Mouse (Mus musculus) limb, embryonic 11.5 days (tissue): Measurements from ENCODE around the gene Gm3448. TPM values are rescaled to one million over a fixed set of nuclear protein-coding genes. Genes with fewer than 3 reads are reported as not detected.
"Not testable (repeated sequence)": the region's sequence is repeated elsewhere in the genome, so short reads cannot be mapped to it uniquely, and the experiment has no call there.

Source experiments
- ATAC-seq: fragments of 200-750 bp; cut with Nextera tagmentation; 2 replicates; pipeline ENCODE4 v1.8.0; 2017; ENCODE audit warnings: low read depth; ENCODE audit not compliant: insufficient number of reproducible peaks, low FRiP score, low TSS enrichment
- DNase-seq: peaks from one replicate; pipeline ENCODE4 v3.0.0-alpha.2; 2015; ENCODE audit warnings: low spot score
- H3K27ac ChIP-seq: fragments of 300-500 bp; sonication (generic); replicated peaks from 2 replicates; pipeline ENCODE4 v1.5.1; 2014; ENCODE audit warnings: low read depth, mild to moderate bottlenecking, low read length
- H3K27me3 ChIP-seq: fragments of 300-500 bp; sonication (generic); 2 replicates; pipeline ENCODE4 v1.6.1; 2014; ENCODE audit warnings: mild to moderate bottlenecking, low read length, mixed read lengths; ENCODE audit not compliant: control insufficient read depth, insufficient read depth
- H3K36me3 ChIP-seq: fragments of 300-500 bp; sonication (generic); 2 replicates; pipeline ENCODE4 v1.6.1; 2014; ENCODE audit warnings: mild to moderate bottlenecking, low read length, moderate library complexity, mixed read lengths; ENCODE audit not compliant: control insufficient read depth, insufficient read depth
- H3K4me1 ChIP-seq: fragments of 300-500 bp; sonication (generic); 2 replicates; pipeline ENCODE4 v1.6.1; 2014; ENCODE audit warnings: low read length, mixed read lengths; ENCODE audit not compliant: control insufficient read depth, insufficient read depth
- H3K4me2 ChIP-seq: fragments of 300-500 bp; sonication (generic); 2 replicates; pipeline ENCODE4 v1.6.1; 2014; ENCODE audit warnings: low read depth, mild to moderate bottlenecking, moderate library complexity; ENCODE audit not compliant: severe bottlenecking
- H3K4me3 ChIP-seq: fragments of 300-500 bp; sonication (generic); 2 replicates; pipeline ENCODE4 v1.5.1; 2014; ENCODE audit warnings: low read depth, low read length
- H3K9ac ChIP-seq: fragments of 300-500 bp; sonication (generic); 2 replicates; pipeline ENCODE4 v1.6.1; 2014; ENCODE audit warnings: mild to moderate bottlenecking, low read length
- H3K9me3 ChIP-seq: fragments of 300-500 bp; sonication (generic); 2 replicates; pipeline ENCODE4 v1.6.1; 2016; ENCODE audit warnings: low read length; ENCODE audit not compliant: control insufficient read depth
- WGBS: fragments of 180-500 bp; shearing (Covaris S2); extraction: QIAGEN DNeasy Blood & Tissue Kit; methylation state at CpG from one replicate; pipeline ENCODE4 v1.1.7; 2014; 5-methylcytosine and 5-hydroxymethylcytosine counted together
- polyA plus RNA-seq: library from polyadenylated mRNA; unstranded; fragments of >200 nt; fragmentation: Nextera tagmentation; extraction: Ambion mirVana; gene quantifications from 2 replicates; pipeline ENCODE4 v1.2.1, GENCODE M21; 2014

Gm3448 gene
- polyA plus RNA-seq, 1 experiment from 2014 or later, result 3.2 TPM

GRCm38 (mm10) chr17:14990116-14990702 is 51.1 kb downstream of the Gm3448 start:
- H3K9me3 ChIP-seq, H3K4me1 ChIP-seq, H3K4me2 ChIP-seq, H3K9ac ChIP-seq, H3K36me3 ChIP-seq, DNase-seq, H3K4me3 ChIP-seq, ATAC-seq, H3K27ac ChIP-seq, H3K27me3 ChIP-seq: not testable (repeated sequence)
- 84% methylated on average over 4 of the region's 5 CpGs for WGBS

DNA sequence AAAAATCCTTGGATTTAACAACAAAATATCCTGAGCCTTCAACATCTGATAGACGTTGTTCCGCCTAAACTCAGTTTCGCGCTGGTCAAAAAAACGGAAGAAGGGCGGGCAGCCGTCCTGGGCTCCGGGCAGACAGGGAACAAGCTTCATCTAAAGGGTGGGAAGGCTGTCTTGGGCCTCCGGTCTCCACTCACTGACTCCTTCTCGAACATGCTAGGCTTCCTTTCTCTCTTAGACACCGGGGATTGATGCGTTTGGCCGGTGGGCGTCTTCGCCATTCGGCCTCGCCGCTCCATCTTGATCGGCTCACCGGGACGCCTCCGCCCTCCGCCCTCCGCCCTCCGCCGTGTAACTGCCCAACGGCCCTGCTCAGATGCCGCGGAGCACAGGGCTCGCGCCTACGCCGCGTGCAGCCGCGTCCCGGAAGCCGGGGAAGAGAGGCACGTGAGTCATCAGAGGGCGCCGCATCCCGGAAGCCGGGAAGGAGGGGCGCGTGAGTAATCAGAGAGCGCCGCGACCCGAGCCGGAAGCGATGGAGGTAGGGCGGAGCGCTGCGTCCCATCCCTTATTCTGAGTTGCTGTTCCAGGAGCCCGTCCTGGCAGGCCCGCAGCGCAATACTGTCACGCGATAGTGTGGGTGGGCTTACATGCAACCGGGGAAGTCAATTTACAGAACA is 62.8 kb downstream of the Gm3448 start, which contains the start of the genes 9030025P20Rik and Gm3417:
Gene 9030025P20Rik (plus strand): TSS at position 107 of the 677 bp plus-strand sequence.
Gene Gm3417 (minus strand): TSS at position 429 of the 677 bp plus-strand sequence.
- peak; percentile 95 for ATAC-seq
- H3K27me3 ChIP-seq, H3K9ac ChIP-seq, H3K9me3 ChIP-seq, H3K4me2 ChIP-seq, H3K27ac ChIP-seq, DNase-seq, H3K36me3 ChIP-seq, H3K4me3 ChIP-seq, H3K4me1 ChIP-seq: not testable (repeated sequence)
- no CpG with 5 or more reads among the region's 60 CpGs for WGBS

GRCm38 (mm10) chr17:14977718-14978361 is 63.5 kb downstream of the Gm3448 start:
- not testable (repeated sequence) for DNase-seq, H3K4me2 ChIP-seq, H3K27ac ChIP-seq, H3K4me3 ChIP-seq, H3K9ac ChIP-seq, H3K36me3 ChIP-seq, H3K27me3 ChIP-seq, H3K4me1 ChIP-seq, H3K9me3 ChIP-seq, ATAC-seq
- WGBS, result 2% methylated on average over 4 of the region's 7 CpGs

- H3K4me3 ChIP-seq, H3K36me3 ChIP-seq, H3K9me3 ChIP-seq, H3K4me1 ChIP-seq, H3K27me3 ChIP-seq, H3K4me2 ChIP-seq, H3K27ac ChIP-seq, DNase-seq, ATAC-seq, H3K9ac ChIP-seq: not testable (repeated sequence)
- WGBS, result no CpG with 5 or more reads among the region's 6 CpGs
These were observed 72.9 kb downstream of the Gm3448 start for GRCm38 (mm10) chr17:14968373-14968913.

- not testable (repeated sequence) for DNase-seq, H3K9ac ChIP-seq, H3K36me3 ChIP-seq, H3K27ac ChIP-seq, H3K4me1 ChIP-seq, H3K4me3 ChIP-seq, H3K4me2 ChIP-seq, H3K9me3 ChIP-seq, H3K27me3 ChIP-seq
- no CpG with 5 or more reads among the region's 44 CpGs for WGBS
- peak; percentile 95 for ATAC-seq
These were observed 79.7 kb downstream of the Gm3448 start for GRCm38 (mm10) chr17:14961557-14962154.

DNA sequence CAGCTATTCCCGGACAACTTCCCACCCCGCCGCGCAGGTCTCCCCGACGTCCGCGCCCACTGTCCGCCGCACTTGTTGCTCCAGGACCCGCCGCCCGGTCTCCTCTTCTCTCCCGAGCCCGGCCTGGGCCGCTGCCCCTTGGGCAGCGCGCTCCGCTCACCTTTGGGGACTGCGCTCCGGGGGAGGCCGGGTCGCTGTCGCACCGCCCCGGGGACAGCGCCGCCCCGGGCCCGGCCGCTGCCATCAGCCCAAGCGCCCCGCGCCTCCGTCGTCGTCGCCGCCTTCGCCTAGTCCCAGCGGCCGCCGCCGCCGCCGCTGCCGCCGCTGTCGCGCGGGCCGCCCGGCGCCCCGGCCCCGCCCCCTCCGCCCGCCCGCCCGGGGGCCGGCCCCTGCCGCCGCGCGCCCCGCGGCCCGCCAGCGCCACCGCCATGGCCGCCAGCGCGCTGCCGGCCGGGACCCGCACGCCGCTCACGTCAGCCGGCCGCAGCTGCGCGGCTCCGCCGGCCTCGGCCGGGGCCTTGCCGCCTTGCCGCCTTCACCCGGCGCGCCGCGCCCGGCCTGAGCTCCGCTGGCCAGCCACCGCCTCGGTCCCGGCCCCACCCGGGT is 80.3 kb downstream of the Gm3448 start, which contains the start of gene Phf10:
Gene Phf10 (minus strand): TSS at position 323 of the 606 bp plus-strand sequence.
- H3K4me3 ChIP-seq, result peak within 1 kb of the TSS; percentile 61
- H3K27ac ChIP-seq, H3K36me3 ChIP-seq, H3K9me3 ChIP-seq, H3K4me1 ChIP-seq, H3K27me3 ChIP-seq: not testable (repeated sequence)
- DNase-seq, result peak; percentile 45
- peak within 1 kb of the TSS; percentile 90 for H3K4me2 ChIP-seq
- under 1% methylated on average over 43 of the region's 100 CpGs for WGBS
- ATAC-seq, result peak; percentile 58; the same call in 1 of the 2 replicates
- H3K9ac ChIP-seq, result peak within 1 kb of the TSS; percentile 70

GRCm38 (mm10) chr17:14960520-14960919 is 80.8 kb downstream of the Gm3448 start:
- ATAC-seq (no peak; the same call in 1 of the 2 replicates), DNase-seq (peak; percentile 47)
- H3K4me1 ChIP-seq, result peaks cover 3% of the 10 kb centered on the region; the same call in 1 of the 2 replicates
- H3K9ac ChIP-seq, result peak overlapping the region; percentile 70
- H3K9me3 ChIP-seq, result no peaks in the 10 kb centered on the region
- WGBS, result 0% methylated on average over 19 of the region's 23 CpGs
- peak overlapping the region; percentile 61 for H3K4me3 ChIP-seq
- H3K4me2 ChIP-seq, result peak overlapping the region; percentile 90
- H3K36me3 ChIP-seq, result peaks cover 3% of the 10 kb centered on the region
- no peaks in the 10 kb centered on the region for H3K27me3 ChIP-seq
- H3K27ac ChIP-seq, result no peak overlapping the region
